Mouse (Mus musculus) lung, postnatal 25 days (tissue): ENCODE results near the gene Pla2g2c.

Experiments used
- DNase-seq: peaks from one replicate; pipeline ENCODE4 v3.0.0; 2022; ENCODE audit warnings: low spot score

Gene Pla2g2c

GRCm38 (mm10) chr4:138752603-138753002 is 28.0 kb downstream of the Pla2g2c start:
- DNase-seq, result no peak

DNA sequence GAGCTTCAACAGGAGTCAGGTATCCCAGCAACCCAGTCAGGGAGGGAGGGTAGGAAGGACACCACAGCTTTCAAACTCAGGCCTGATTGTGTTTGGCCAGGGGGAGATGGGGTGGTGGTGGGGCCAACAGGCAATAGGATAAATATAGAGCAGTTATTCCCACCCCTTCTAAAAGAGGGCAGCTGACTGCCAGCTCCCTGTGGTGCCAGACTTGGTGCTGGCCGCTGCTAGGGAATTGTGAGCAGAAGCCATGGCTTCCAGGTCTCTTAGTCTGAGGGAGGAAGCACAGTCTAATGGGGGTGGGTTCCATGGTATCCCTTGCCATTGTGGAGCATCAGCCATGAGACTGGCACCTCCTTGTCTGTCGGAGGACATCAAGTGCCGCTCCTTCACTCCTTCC is 29.0 kb downstream of the Pla2g2c start:
- no peak for DNase-seq

DNA sequence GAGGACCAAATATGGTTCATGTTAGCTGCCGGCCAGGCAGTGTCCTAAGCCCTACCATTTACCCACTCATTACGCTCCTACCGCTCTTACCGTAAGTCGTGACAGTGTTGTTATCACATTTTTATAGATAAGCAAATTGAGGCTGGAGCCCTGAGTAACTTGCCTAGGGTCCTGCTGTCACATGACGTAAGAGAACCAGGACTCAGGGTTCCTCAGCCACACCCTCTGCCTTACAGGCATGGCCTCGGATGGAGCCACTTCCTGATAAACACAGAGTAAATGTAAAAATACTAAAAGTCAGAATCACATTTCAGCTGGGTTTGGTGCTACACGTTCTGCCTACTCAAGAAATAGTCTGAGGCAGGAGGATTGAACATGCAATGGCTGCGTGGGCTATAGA is 29.8 kb downstream of the Pla2g2c start:
- DNase-seq, result no peak

DNA sequence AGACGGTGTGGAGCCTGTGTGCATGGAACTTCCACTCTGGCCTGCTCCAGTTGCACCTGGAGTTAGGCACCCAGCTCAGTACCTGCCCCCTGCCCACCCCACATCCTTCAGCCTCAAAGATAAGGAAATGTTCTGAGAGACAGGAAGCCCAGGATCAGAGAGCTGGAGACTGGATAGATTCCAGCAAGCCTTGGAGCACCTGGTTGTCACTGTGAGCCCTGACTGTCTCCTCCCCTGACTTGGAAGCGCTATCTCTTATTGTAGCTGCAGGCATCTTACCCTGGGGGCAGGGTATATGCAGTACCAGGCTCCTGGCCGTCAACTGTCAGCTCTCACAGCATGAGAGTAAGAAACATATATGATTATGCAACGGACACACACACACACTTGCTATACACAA is 30.8 kb downstream of the Pla2g2c start:
- DNase-seq, result no peak

DNA sequence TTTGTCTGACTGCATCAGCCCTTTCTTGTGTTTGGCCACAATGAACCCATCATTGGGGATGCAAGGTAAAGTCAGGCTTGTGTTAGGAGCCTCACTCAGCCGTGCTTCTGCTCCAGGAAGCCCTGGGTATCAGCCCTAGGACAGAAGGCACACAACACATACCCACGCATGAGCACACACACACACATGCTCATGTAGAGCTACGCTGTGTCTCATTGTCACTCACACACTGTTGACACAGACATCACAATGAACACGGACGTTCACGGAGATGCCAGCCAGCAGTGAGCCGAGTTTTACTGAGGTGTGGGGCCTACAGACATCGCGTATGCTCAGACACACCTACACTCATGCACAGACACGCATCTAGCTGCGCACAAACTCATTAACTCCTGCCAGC is 31.4 kb downstream of the Pla2g2c start:
- no peak for DNase-seq

- no peak for DNase-seq
These were observed 32.8 kb downstream of the Pla2g2c start, which contains the start of gene Pla2g2f for GRCm38 (mm10) chr4:138757416-138757815. Pla2g2f (minus strand) TSS chr4:138757626.

DNA sequence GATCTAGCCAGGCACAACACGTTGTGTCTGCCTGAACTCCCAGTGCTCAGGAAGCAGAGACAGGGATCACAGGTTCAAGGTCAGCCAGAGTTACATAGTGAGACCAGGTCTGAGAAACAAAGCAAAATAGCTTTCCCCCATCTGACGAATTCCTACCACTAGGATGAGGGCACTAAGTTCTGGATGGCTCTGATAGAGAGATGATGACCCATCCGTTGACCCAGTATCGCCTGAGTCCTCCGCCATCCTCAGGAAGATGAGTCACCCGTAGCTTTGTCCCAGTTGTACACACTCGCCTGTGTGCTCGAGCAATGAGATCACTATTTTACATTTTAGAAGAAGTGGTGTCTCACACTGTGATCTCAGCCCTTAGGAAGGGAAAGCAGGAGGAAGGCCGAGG is 37.7 kb downstream of the Pla2g2c start:
- DNase-seq, result no peak

GRCm38 (mm10) chr4:138771970-138772369 is 47.4 kb downstream of the Pla2g2c start:
- DNase-seq, result no peak

GRCm38 (mm10) chr4:138772386-138772785 is 47.8 kb downstream of the Pla2g2c start:
- no peak for DNase-seq

GRCm38 (mm10) chr4:138775435-138775834 is 50.8 kb downstream of the Pla2g2c start, which contains the start of gene Pla2g2d:
Pla2g2d (plus strand) TSS chr4:138775735.
- no peak for DNase-seq

- DNase-seq, result no peak
These were observed 53.1 kb downstream of the Pla2g2c start for GRCm38 (mm10) chr4:138777417-138778407.

GRCm38 (mm10) chr4:138780300-138780699 is 55.7 kb downstream of the Pla2g2c start:
- DNase-seq, result no peak

DNA sequence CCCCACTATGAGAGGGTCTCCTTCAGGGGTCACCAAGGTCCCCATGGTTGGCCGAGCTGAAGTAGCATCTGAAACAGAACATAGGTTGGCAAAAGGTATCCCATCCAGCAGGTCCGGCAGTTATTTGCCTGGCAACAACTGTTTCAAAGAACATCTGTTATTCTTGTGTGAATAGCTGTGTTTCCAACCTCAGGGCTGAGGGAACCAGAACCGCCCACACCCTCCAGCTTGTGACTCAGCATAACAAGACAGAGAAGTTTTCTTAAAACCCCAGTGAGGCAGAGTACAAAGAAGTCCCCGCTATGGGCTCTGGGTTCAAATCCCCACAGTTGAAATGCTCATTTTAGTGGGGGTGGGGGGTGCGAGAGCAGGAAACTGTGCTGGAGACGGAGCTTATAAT is 57.5 kb downstream of the Pla2g2c start:
- no peak for DNase-seq

DNA sequence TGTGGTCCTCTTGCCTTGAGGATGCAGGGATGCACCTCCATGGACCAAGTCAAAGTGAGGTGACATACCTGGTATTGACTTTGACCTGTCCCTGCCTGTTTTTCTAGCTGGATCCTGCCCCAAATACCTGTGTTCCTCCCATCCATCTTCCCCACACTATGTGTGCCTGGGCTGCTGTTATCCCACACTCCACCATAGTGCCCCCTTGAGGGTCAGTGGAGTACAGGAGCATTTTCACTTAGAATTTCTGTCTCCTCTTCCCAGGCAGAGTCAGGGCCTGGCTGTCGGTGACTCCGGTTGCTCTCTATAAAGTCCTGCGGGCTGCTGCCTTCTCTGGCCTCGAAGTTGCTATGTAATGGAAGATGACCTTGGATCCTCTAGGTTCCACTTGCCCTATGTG is 61.1 kb downstream of the Pla2g2c start:
- DNase-seq, result no peak

DNA sequence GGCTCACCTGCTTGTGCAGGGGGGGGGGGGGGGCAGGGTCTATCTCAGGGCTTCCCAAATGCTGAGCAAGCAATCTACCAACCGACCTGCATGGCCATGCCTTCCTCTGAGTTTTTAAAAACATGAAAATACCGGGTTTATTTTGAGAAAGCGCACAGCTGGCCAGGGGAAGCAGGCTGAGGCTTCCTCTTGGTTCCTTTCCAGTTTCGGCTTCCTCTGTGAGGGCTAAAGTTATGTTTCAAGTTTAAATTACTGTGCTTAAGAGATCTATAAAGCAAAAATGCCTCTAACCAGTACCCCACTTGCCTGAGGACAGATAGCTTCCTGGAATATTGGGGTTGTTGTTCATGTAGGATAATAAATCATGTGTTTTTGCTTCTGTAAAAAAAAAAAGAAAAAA is 61.5 kb downstream of the Pla2g2c start:
- DNase-seq, result no peak

- no peak for DNase-seq
These were observed 63.8 kb downstream of the Pla2g2c start for GRCm38 (mm10) chr4:138788381-138788780.

GRCm38 (mm10) chr4:138791452-138791851 is 66.9 kb downstream of the Pla2g2c start:
- DNase-seq, result no peak

GRCm38 (mm10) chr4:138792599-138792998 is 68.0 kb downstream of the Pla2g2c start:
- peak; percentile 24 for DNase-seq

DNA sequence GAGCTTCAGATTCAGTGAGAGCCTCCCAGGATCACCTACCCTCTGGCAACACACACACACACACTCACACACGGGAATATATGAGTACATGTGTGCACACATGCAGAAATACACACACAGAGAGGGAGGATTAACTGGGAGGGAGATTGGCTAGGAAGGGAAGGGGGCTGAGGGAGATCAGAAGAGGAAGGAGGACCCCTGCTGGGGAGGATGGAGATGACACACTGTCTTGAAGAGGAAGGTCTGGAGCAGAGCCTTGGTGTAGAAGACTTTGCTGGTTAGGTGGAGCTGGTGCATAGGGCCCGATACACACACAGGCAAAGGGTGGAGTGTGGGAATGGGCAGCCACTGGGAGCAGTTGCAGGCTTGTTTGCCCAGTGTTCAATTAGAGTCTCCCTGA is 68.7 kb downstream of the Pla2g2c start:
- DNase-seq, result no peak

- no peak for DNase-seq
These were observed 69.8 kb downstream of the Pla2g2c start for GRCm38 (mm10) chr4:138794344-138794743.
